Mouse (Mus musculus) liver, embryonic 14.5 days (tissue): ENCODE measurements at regions not wholly inside any gene's neighbourhood (a gene's known extent, or its start where the extent isn't known, plus 50 kb on each side); places are given as distances from the start of the nearest gene placed in this dataset.

Experiments
- CTCF ChIP-seq: IDR thresholded peaks from 2 replicates; pipeline ENCODE4 v1.5.1; 2016; ENCODE audit warnings: antibody characterized with exemption, low read depth, control low read depth
- EP300 ChIP-seq: IDR thresholded peaks from 2 replicates; pipeline ENCODE4 v1.6.1; 2016; ENCODE audit warnings: antibody characterized with exemption, low read depth

DNA sequence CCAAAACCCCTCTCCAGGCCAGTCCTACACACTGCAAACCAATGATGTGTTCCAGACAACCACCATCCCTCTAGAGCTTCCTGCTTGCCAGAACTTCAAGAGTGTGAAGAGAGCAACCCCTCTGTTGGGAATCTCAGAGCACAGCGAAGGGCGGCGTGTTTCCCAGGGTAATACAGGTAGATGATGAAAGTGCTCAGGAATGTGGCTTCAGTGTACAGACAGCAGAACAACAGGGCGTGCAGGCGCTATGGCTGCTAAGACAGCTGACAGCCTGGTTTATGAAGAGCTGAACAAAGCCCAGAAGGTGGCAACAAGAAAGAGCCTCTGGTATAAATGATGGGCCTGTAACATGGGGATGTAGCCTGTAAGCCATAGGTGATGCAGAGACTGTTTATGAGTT is 61.0 kb upstream of the Gsap start:
- TF ChIP-seq CTCF: no peak
- TF ChIP-seq EP300: no peak
